Mouse (Mus musculus) lung, embryonic 15.5 days (tissue): Measurements from ENCODE around the gene Il16. TPM values are rescaled to one million over a fixed set of nuclear protein-coding genes. Genes with fewer than 3 reads are reported as not detected.

Experiments
- ATAC-seq: fragments of 200-750 bp; cut with Nextera tagmentation; 2 replicates; pipeline ENCODE4 v1.8.0; 2017; ENCODE audit warnings: moderate number of reproducible peaks, borderline replicate concordance; ENCODE audit not compliant: low FRiP score, low TSS enrichment; ENCODE audit errors: extremely low read depth
- H3K27ac ChIP-seq: fragments of 300-500 bp; sonication (generic); 2 replicates; pipeline ENCODE4 v1.5.1; 2015; ENCODE audit warnings: moderate library complexity, mild to moderate bottlenecking, inconsistent platforms
- H3K27me3 ChIP-seq: fragments of 300-500 bp; sonication (generic); 2 replicates; pipeline ENCODE4 v1.6.1; 2015; ENCODE audit warnings: inconsistent platforms
- H3K36me3 ChIP-seq: fragments of 300-500 bp; sonication (generic); 2 replicates; pipeline ENCODE4 v1.6.1; 2015; ENCODE audit warnings: inconsistent platforms
- H3K4me1 ChIP-seq: fragments of 300-500 bp; sonication (generic); 2 replicates; pipeline ENCODE4 v1.6.1; 2015; ENCODE audit warnings: inconsistent platforms
- H3K4me2 ChIP-seq: fragments of 300-500 bp; sonication (generic); 2 replicates; pipeline ENCODE4 v1.6.1; 2015; ENCODE audit warnings: inconsistent platforms, mild to moderate bottlenecking, moderate library complexity
- H3K4me3 ChIP-seq: fragments of 300-500 bp; sonication (generic); 2 replicates; pipeline ENCODE4 v1.5.1; 2015; ENCODE audit warnings: mild to moderate bottlenecking, inconsistent platforms
- H3K9ac ChIP-seq: fragments of 300-500 bp; sonication (generic); 2 replicates; pipeline ENCODE4 v1.6.1; 2015; ENCODE audit warnings: inconsistent platforms
- H3K9me3 ChIP-seq: fragments of 300-500 bp; sonication (generic); 2 replicates; pipeline ENCODE4 v1.6.1; 2016; ENCODE audit warnings: inconsistent platforms
- WGBS: fragments of 180-500 bp; shearing (Covaris S2); methylation state at CpG from one replicate; pipeline ENCODE4 v1.1.7; 2015; 5-methylcytosine and 5-hydroxymethylcytosine counted together
- polyA plus RNA-seq: library from polyadenylated mRNA; unstranded; fragments of >200 nt; fragmentation: Nextera tagmentation; extraction: Ambion mirVana; gene quantifications from 2 replicates; pipeline ENCODE4 v1.2.1, GENCODE M21; 2015

Il16 gene
- polyA plus RNA-seq, result 3.7 and 5.5 TPM in 2 replicates

GRCm38 (mm10) chr7:83745413-83746106, at the start of gene Il16:
Il16 (minus strand) TSS chr7:83745726.
- Histone ChIP-seq H3K9ac (peak within 1 kb of the TSS; percentile 27), H3K9me3 (no peaks in the 10 kb centered on the region), H3K4me2 (peak within 1 kb of the TSS; percentile 46), H3K27me3 (no peaks in the 10 kb centered on the region), H3K4me3 (peak within 1 kb of the TSS; percentile 20), H3K27ac (peak within 1 kb of the TSS; percentile 76), H3K4me1 (peaks cover 20% of the 10 kb centered on the region), H3K36me3 (no peaks in the 10 kb centered on the region)
- WGBS, result 18% methylated on average over 20 of the region's 20 CpGs
- peak; percentile 67; the same call in 1 of the 2 replicates for ATAC-seq

- Histone ChIP-seq H3K4me3 (no peak within 1 kb of the TSS), H3K27ac (no peak within 1 kb of the TSS), H3K9me3 (no peaks in the 10 kb centered on the region), H3K36me3 (no peaks in the 10 kb centered on the region), H3K27me3 (no peaks in the 10 kb centered on the region), H3K4me1 (peaks cover 11% of the 10 kb centered on the region; the same call in 1 of the 2 replicates), H3K9ac (no peak within 1 kb of the TSS), H3K4me2 (peak within 1 kb of the TSS; percentile 40; the same call in 1 of the 2 replicates)
- 5% methylated on average over 14 of the region's 14 CpGs for WGBS
- peak; percentile 94 for ATAC-seq
Observed at GRCm38 (mm10) chr7:83794705-83795104, 49.2 kb upstream of the Il16 start, which contains the start of gene Cfap161. Cfap161 (minus strand) TSS chr7:83794880.

GRCm38 (mm10) chr7:83794006-83794683, 48.6 kb upstream of the Il16 start:
- Histone ChIP-seq H3K4me3 (no peak overlapping the region), H3K36me3 (no peaks in the 10 kb centered on the region), H3K27ac (no peak overlapping the region), H3K27me3 (no peaks in the 10 kb centered on the region), H3K4me1 (peaks cover 11% of the 10 kb centered on the region; the same call in 1 of the 2 replicates), H3K9me3 (no peaks in the 10 kb centered on the region), H3K4me2 (peak overlapping the region; percentile 40; the same call in 1 of the 2 replicates), H3K9ac (no peak overlapping the region)
- ATAC-seq, result no peak
- WGBS, result 31% methylated on average over 11 of the region's 11 CpGs

GRCm38 (mm10) chr7:83780881-83781280, 35.4 kb upstream of the Il16 start:
- Histone ChIP-seq H3K27ac (no peak overlapping the region), H3K9ac (no peak overlapping the region), H3K4me3 (no peak overlapping the region), H3K27me3 (no peaks in the 10 kb centered on the region), H3K4me1 (no peaks in the 10 kb centered on the region), H3K36me3 (no peaks in the 10 kb centered on the region), H3K9me3 (no peaks in the 10 kb centered on the region; the same call in 1 of the 2 replicates), H3K4me2 (no peak overlapping the region)
- WGBS, result 86% methylated on average over 4 of the region's 4 CpGs
- no peak for ATAC-seq

GRCm38 (mm10) chr7:83780026-83780425, 34.5 kb upstream of the Il16 start:
- no peaks in the 10 kb centered on the region; the same call in 1 of the 2 replicates for H3K9me3 ChIP-seq
- no peaks in the 10 kb centered on the region for H3K27me3 ChIP-seq
- peak; percentile 55; the same call in 1 of the 2 replicates for ATAC-seq
- H3K36me3 ChIP-seq, result no peaks in the 10 kb centered on the region
- H3K4me1 ChIP-seq, result no peaks in the 10 kb centered on the region
- 33% methylated on average over 4 of the region's 4 CpGs for WGBS
- H3K4me3 ChIP-seq, result no peak overlapping the region
- no peak overlapping the region for H3K9ac ChIP-seq
- no peak overlapping the region for H3K4me2 ChIP-seq
- H3K27ac ChIP-seq, result no peak overlapping the region

GRCm38 (mm10) chr7:83779028-83779427, 33.5 kb upstream of the Il16 start:
- no peak overlapping the region for H3K4me3 ChIP-seq
- no peak overlapping the region for H3K27ac ChIP-seq
- no peak overlapping the region for H3K9ac ChIP-seq
- no peaks in the 10 kb centered on the region for H3K4me1 ChIP-seq
- ATAC-seq, result no peak
- no peaks in the 10 kb centered on the region for H3K27me3 ChIP-seq
- WGBS, result 62% methylated on average over 2 of the region's 2 CpGs
- H3K36me3 ChIP-seq, result no peaks in the 10 kb centered on the region
- no peak overlapping the region for H3K4me2 ChIP-seq
- no peaks in the 10 kb centered on the region; the same call in 1 of the 2 replicates for H3K9me3 ChIP-seq

- Histone ChIP-seq H3K9me3 (no peaks in the 10 kb centered on the region; the same call in 1 of the 2 replicates), H3K9ac (no peak overlapping the region), H3K4me3 (no peak overlapping the region), H3K4me1 (no peaks in the 10 kb centered on the region), H3K36me3 (no peaks in the 10 kb centered on the region), H3K4me2 (no peak overlapping the region), H3K27ac (no peak overlapping the region), H3K27me3 (no peaks in the 10 kb centered on the region)
- WGBS, result 65% methylated on average over 2 of the region's 2 CpGs
- ATAC-seq, result no peak
Observed at GRCm38 (mm10) chr7:83778516-83778915, 33.0 kb upstream of the Il16 start.

- H3K4me2 ChIP-seq, result no peak overlapping the region
- no peak for ATAC-seq
- 22% methylated on average over 5 of the region's 5 CpGs for WGBS
- no peaks in the 10 kb centered on the region for H3K27me3 ChIP-seq
- H3K4me3 ChIP-seq, result no peak overlapping the region
- no peaks in the 10 kb centered on the region for H3K36me3 ChIP-seq
- no peaks in the 10 kb centered on the region for H3K9me3 ChIP-seq
- H3K4me1 ChIP-seq, result no peaks in the 10 kb centered on the region
- no peak overlapping the region for H3K9ac ChIP-seq
- no peak overlapping the region for H3K27ac ChIP-seq
Observed at GRCm38 (mm10) chr7:83774721-83775120, 29.2 kb upstream of the Il16 start.

GRCm38 (mm10) chr7:83763674-83764073, 18.1 kb upstream of the Il16 start:
- H3K9ac ChIP-seq, result no peak overlapping the region
- no peaks in the 10 kb centered on the region for H3K4me1 ChIP-seq
- H3K27me3 ChIP-seq, result no peaks in the 10 kb centered on the region
- H3K4me3 ChIP-seq, result no peak overlapping the region
- H3K9me3 ChIP-seq, result no peaks in the 10 kb centered on the region
- H3K4me2 ChIP-seq, result no peak overlapping the region
- no peaks in the 10 kb centered on the region for H3K36me3 ChIP-seq
- WGBS, result 49% methylated on average over 3 of the region's 3 CpGs
- ATAC-seq, result no peak
- no peak overlapping the region for H3K27ac ChIP-seq

- no peak for ATAC-seq
- 77% methylated on average over 5 of the region's 5 CpGs for WGBS
- no peak overlapping the region for H3K9ac ChIP-seq
- H3K4me2 ChIP-seq, result no peak overlapping the region
- no peaks in the 10 kb centered on the region for H3K27me3 ChIP-seq
- H3K27ac ChIP-seq, result no peak overlapping the region
- H3K9me3 ChIP-seq, result no peaks in the 10 kb centered on the region
- H3K4me1 ChIP-seq, result no peaks in the 10 kb centered on the region
- no peaks in the 10 kb centered on the region for H3K36me3 ChIP-seq
- no peak overlapping the region for H3K4me3 ChIP-seq
Observed at GRCm38 (mm10) chr7:83762336-83762735, 16.8 kb upstream of the Il16 start.

GRCm38 (mm10) chr7:83751055-83751454, 5.5 kb upstream of the Il16 start:
- Histone ChIP-seq H3K9ac (no peak overlapping the region), H3K4me2 (no peak overlapping the region), H3K9me3 (no peaks in the 10 kb centered on the region), H3K36me3 (no peaks in the 10 kb centered on the region), H3K4me3 (no peak overlapping the region), H3K4me1 (peaks cover 5% of the 10 kb centered on the region), H3K27me3 (no peaks in the 10 kb centered on the region), H3K27ac (no peak overlapping the region)
- peak; percentile 67; the same call in 1 of the 2 replicates for ATAC-seq
- 53% methylated on average over 1 of the region's 1 CpGs for WGBS

GRCm38 (mm10) chr7:83748405-83748804, 2.9 kb upstream of the Il16 start:
- WGBS, result 88% methylated on average over 1 of the region's 1 CpGs
- H3K27ac ChIP-seq, result no peak overlapping the region
- no peak overlapping the region for H3K4me2 ChIP-seq
- no peaks in the 10 kb centered on the region for H3K9me3 ChIP-seq
- H3K36me3 ChIP-seq, result no peaks in the 10 kb centered on the region
- H3K4me3 ChIP-seq, result no peak overlapping the region
- H3K9ac ChIP-seq, result no peak overlapping the region
- no peaks in the 10 kb centered on the region for H3K27me3 ChIP-seq
- peaks cover 20% of the 10 kb centered on the region for H3K4me1 ChIP-seq
- ATAC-seq, result no peak
